Mouse (Mus musculus) layer of hippocampus, adult 2 months (tissue): Measurements from ENCODE around the gene Pde4d. TPM values are rescaled to one million over a fixed set of nuclear protein-coding genes. Genes with fewer than 3 reads are reported as not detected.
A peak's percentile ranks its signal among the peaks of the same experiment; 100 is the strongest.

Experiments
- DNase-seq, 2 experiments: peaks; one replicate each; pipeline ENCODE4 v3.0.0; 2022; ENCODE audit warnings: low spot score in 2 of 2
- H3K27ac ChIP-seq: fragments of 200-600 bp; 2 replicates; pipeline ENCODE4 v1.8.1; 2022
- H3K4me3 ChIP-seq: fragments of 200-600 bp; 2 replicates; pipeline ENCODE4 v1.8.1; 2022; ENCODE audit warnings: mild to moderate bottlenecking
- CTCF ChIP-seq: fragments of 200-600 bp; conservative IDR thresholded peaks from 2 replicates; pipeline ENCODE4 v1.8.1; 2022; ENCODE audit warnings: antibody characterized with exemption, mild to moderate bottlenecking, moderate library complexity
- total RNA-seq, 2 experiments: library from RNA; stranded (reverse); gene quantifications; 2 replicates each; pipeline ENCODE4 v1.2.3; 2021

Pde4d gene
- total RNA-seq, 2 experiments from 2014 or later, result 72.2 to 73.8 TPM

- TF ChIP-seq CTCF, result no peak
- no peak overlapping the region for H3K27ac ChIP-seq
- no peak overlapping the region for H3K4me3 ChIP-seq
- DNase-seq, result no peak
Observed at GRCm38 (mm10) chr13:109348316-109348715, 898.6 kb downstream of the Pde4d start.

GRCm38 (mm10) chr13:109350100-109350499 is 900.4 kb downstream of the Pde4d start:
- TF ChIP-seq CTCF, result no peak
- Histone ChIP-seq H3K27ac (no peak overlapping the region), H3K4me3 (no peak overlapping the region)
- DNase-seq, result no peak

- Histone ChIP-seq H3K4me3 (no peak overlapping the region), H3K27ac (no peak overlapping the region)
- no peak for TF ChIP-seq CTCF
- no peak for DNase-seq
Observed at GRCm38 (mm10) chr13:109354017-109354416, 904.3 kb downstream of the Pde4d start.

GRCm38 (mm10) chr13:109356252-109356651 is 906.5 kb downstream of the Pde4d start:
- peak; percentile 74 for TF ChIP-seq CTCF
- no peak overlapping the region for H3K27ac ChIP-seq
- no peak overlapping the region for H3K4me3 ChIP-seq
- DNase-seq, result peak in 1 of 2 experiments; percentile 26

GRCm38 (mm10) chr13:109359994-109360393 is 910.2 kb downstream of the Pde4d start:
- DNase-seq, result no peak
- TF ChIP-seq CTCF, result no peak
- no peak overlapping the region for H3K4me3 ChIP-seq
- H3K27ac ChIP-seq, result no peak overlapping the region

GRCm38 (mm10) chr13:109362340-109362739 is 912.6 kb downstream of the Pde4d start:
- no peak for TF ChIP-seq CTCF
- Histone ChIP-seq H3K4me3 (no peak overlapping the region), H3K27ac (no peak overlapping the region)
- DNase-seq, result peak in 1 of 2 experiments; percentile 26

- Histone ChIP-seq H3K27ac (no peak overlapping the region), H3K4me3 (no peak overlapping the region)
- DNase-seq, result no peak
- no peak for TF ChIP-seq CTCF
Observed at GRCm38 (mm10) chr13:109374465-109374864, 924.7 kb downstream of the Pde4d start.

GRCm38 (mm10) chr13:109376681-109377080 is 926.9 kb downstream of the Pde4d start:
- Histone ChIP-seq H3K27ac (no peak overlapping the region), H3K4me3 (no peak overlapping the region)
- no peak for TF ChIP-seq CTCF
- DNase-seq, result no peak

GRCm38 (mm10) chr13:109380149-109380548 is 930.4 kb downstream of the Pde4d start:
- TF ChIP-seq CTCF, result no peak
- no peak for DNase-seq
- Histone ChIP-seq H3K27ac (no peak overlapping the region), H3K4me3 (no peak overlapping the region)

GRCm38 (mm10) chr13:109388626-109389220 is 939.0 kb downstream of the Pde4d start:
- 0 out of 2 replicates have a peak overlapping the region, but pooled peaks have one; percentile 28 for H3K27ac ChIP-seq
- H3K4me3 ChIP-seq, result no peak overlapping the region
- peak in 1 of 2 experiments; percentile 19 for DNase-seq
- TF ChIP-seq CTCF, result no peak

- no peak overlapping the region for H3K4me3 ChIP-seq
- TF ChIP-seq CTCF, result no peak
- no peak for DNase-seq
- no peak overlapping the region for H3K27ac ChIP-seq
Observed at GRCm38 (mm10) chr13:109402396-109402795, 952.6 kb downstream of the Pde4d start.

GRCm38 (mm10) chr13:109402936-109403335 is 953.2 kb downstream of the Pde4d start:
- H3K27ac ChIP-seq, result no peak overlapping the region
- DNase-seq, result no peak
- no peak overlapping the region for H3K4me3 ChIP-seq
- no peak for TF ChIP-seq CTCF

GRCm38 (mm10) chr13:109406341-109406740 is 956.6 kb downstream of the Pde4d start:
- no peak for DNase-seq
- no peak overlapping the region for H3K4me3 ChIP-seq
- TF ChIP-seq CTCF, result no peak
- no peak overlapping the region for H3K27ac ChIP-seq

- Histone ChIP-seq H3K27ac (no peak overlapping the region), H3K4me3 (no peak overlapping the region)
- DNase-seq, result no peak
- no peak for TF ChIP-seq CTCF
Observed at GRCm38 (mm10) chr13:109407371-109407770, 957.6 kb downstream of the Pde4d start.

- no peak for DNase-seq
- H3K4me3 ChIP-seq, result no peak overlapping the region
- H3K27ac ChIP-seq, result no peak overlapping the region
- TF ChIP-seq CTCF, result no peak
Observed at GRCm38 (mm10) chr13:109420426-109420825, 970.7 kb downstream of the Pde4d start.
